Mouse (Mus musculus) hindbrain, embryonic 14.5 days (tissue): ENCODE measurements around the gene Ifnk. TPM values are rescaled to one million over a fixed set of nuclear protein-coding genes. Genes with fewer than 3 reads are reported as not detected.

Experiments used
- ATAC-seq: fragments of 200-750 bp; cut with Nextera tagmentation; 2 replicates; pipeline ENCODE4 v1.8.0; 2017; ENCODE audit warnings: moderate number of reproducible peaks, mild to moderate bottlenecking, moderate TSS enrichment, moderate library complexity; ENCODE audit not compliant: low FRiP score
- DNase-seq: peaks from one replicate; pipeline ENCODE4 v3.0.0-alpha.2; 2015; ENCODE audit warnings: low spot score
- H3K27ac ChIP-seq: fragments of 300-500 bp; sonication (generic); 2 replicates; pipeline ENCODE4 v1.5.1; 2014; ENCODE audit warnings: mild to moderate bottlenecking, moderate library complexity
- H3K27me3 ChIP-seq: fragments of 300-500 bp; sonication (generic); 2 replicates; pipeline ENCODE4 v1.6.1; 2014; ENCODE audit warnings: mild to moderate bottlenecking, low read length, mixed read lengths; ENCODE audit not compliant: control insufficient read depth, insufficient read depth
- H3K36me3 ChIP-seq: fragments of 300-500 bp; sonication (generic); replicated peaks from 2 replicates; pipeline ENCODE4 v1.6.1; 2014; ENCODE audit not compliant: control insufficient read depth, insufficient read depth
- H3K4me1 ChIP-seq: fragments of 300-500 bp; sonication (generic); replicated peaks from 2 replicates; pipeline ENCODE4 v1.6.1; 2014; ENCODE audit warnings: antibody characterized with exemption, low read length, mixed read lengths; ENCODE audit not compliant: control insufficient read depth, insufficient read depth
- H3K4me2 ChIP-seq: fragments of 300-500 bp; sonication (generic); replicated peaks from 2 replicates; pipeline ENCODE4 v1.6.1; 2014; ENCODE audit warnings: mild to moderate bottlenecking, moderate library complexity
- H3K4me3 ChIP-seq: fragments of 300-500 bp; sonication (generic); replicated peaks from 2 replicates; pipeline ENCODE4 v1.5.1; 2014; ENCODE audit warnings: mild to moderate bottlenecking, low read length
- H3K9ac ChIP-seq: fragments of 300-500 bp; sonication (generic); 2 replicates; pipeline ENCODE4 v1.6.1; 2014
- H3K9me3 ChIP-seq: fragments of 300-500 bp; sonication (generic); 2 replicates; pipeline ENCODE4 v1.6.1; 2016; ENCODE audit warnings: low read length; ENCODE audit not compliant: control insufficient read depth
- WGBS: fragments of 180-500 bp; shearing (Covaris S2); extraction: QIAGEN DNeasy Blood & Tissue Kit; methylation state at CpG from one replicate; pipeline ENCODE4 v1.1.7; 2014; 5-methylcytosine and 5-hydroxymethylcytosine counted together
- polyA plus RNA-seq: library from polyadenylated mRNA; unstranded; fragments of >200 nt; fragmentation: Nextera tagmentation; extraction: Ambion mirVana; gene quantifications from 2 replicates; pipeline ENCODE4 v1.2.1, GENCODE M21; 2014

Gene Ifnk
- polyA plus RNA-seq, 1 experiment from 2014 or later = 0.25 TPM

GRCm38 (mm10) chr4:35167855-35168254, 16.0 kb downstream of the Ifnk start:
- Histone ChIP-seq H3K4me1 (0 out of 2 replicates have a peak, but pooled peaks cover 2% of the 10 kb centered on the region), H3K9ac (no peak overlapping the region), H3K4me3 (no peak overlapping the region), H3K4me2 (no peak overlapping the region), H3K9me3 (no peaks in the 10 kb centered on the region), H3K27ac (no peak overlapping the region), H3K36me3 (no peaks in the 10 kb centered on the region), H3K27me3 (no peaks in the 10 kb centered on the region)
- ATAC-seq (no peak), DNase-seq (no peak)
- 84% methylated on average over 5 of the region's 5 CpGs for WGBS

DNA sequence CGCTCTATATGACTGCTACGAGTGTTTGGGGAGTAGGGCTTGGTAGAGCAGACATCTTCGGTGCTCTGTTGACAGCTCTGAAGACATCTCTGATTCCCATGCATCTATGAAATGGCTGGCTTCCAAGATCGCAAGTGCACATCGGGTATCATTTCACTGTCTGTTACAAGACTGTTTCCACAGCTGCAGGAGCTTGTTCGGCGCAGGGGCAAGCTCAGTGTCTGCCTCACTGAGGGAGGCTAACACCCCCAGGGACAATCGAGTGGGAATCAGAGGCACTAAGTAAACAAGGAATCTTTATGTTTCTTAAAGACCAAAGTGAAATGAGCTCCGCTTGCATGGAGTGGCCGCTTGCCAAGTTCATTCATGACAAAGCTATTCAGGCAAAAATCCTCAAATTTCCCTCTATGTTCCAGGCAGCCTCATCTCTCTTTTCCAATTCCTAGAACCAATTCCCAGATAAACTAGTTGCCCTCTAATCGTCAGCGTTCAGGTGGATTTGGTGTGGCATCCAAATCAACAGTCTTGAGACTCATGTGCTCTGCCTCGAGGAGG, 17.8 kb downstream of the Ifnk start:
- Histone ChIP-seq H3K27ac (no peak overlapping the region), H3K4me2 (no peak overlapping the region), H3K27me3 (no peaks in the 10 kb centered on the region), H3K36me3 (no peaks in the 10 kb centered on the region), H3K9me3 (no peaks in the 10 kb centered on the region), H3K9ac (no peak overlapping the region), H3K4me3 (no peak overlapping the region), H3K4me1 (0 out of 2 replicates have a peak, but pooled peaks cover 2% of the 10 kb centered on the region)
- no peak for DNase-seq
- no peak for ATAC-seq
- WGBS = 76% methylated on average over 13 of the region's 13 CpGs

DNA sequence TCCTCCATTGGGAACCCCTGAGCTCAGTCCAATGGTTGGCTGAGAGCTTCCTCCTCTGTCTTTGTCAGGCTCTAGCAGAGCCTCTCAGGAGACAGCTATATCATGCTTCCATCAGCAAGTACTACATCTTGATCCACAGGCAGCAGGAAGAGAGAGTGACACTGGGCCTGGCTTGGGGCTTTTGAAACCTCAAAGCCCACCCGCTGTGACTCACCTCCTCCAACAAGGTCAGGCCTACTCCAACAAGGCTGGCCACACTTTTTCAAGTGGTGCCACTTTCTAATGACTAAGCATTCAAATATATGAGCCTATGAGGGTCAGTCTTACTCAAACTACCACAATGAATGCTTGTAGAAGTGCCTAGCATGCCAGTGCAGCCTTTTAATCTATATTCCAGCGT, 20.6 kb downstream of the Ifnk start:
- DNase-seq (no peak), ATAC-seq (no peak)
- H3K4me2 ChIP-seq = no peak overlapping the region
- H3K27ac ChIP-seq = no peak overlapping the region
- H3K27me3 ChIP-seq = no peaks in the 10 kb centered on the region
- H3K4me3 ChIP-seq = no peak overlapping the region
- H3K9ac ChIP-seq = no peak overlapping the region
- H3K4me1 ChIP-seq = 0 out of 2 replicates have a peak, but pooled peaks cover 2% of the 10 kb centered on the region
- no peaks in the 10 kb centered on the region for H3K36me3 ChIP-seq
- H3K9me3 ChIP-seq = no peaks in the 10 kb centered on the region
- WGBS = 91% methylated on average over 2 of the region's 2 CpGs

DNA sequence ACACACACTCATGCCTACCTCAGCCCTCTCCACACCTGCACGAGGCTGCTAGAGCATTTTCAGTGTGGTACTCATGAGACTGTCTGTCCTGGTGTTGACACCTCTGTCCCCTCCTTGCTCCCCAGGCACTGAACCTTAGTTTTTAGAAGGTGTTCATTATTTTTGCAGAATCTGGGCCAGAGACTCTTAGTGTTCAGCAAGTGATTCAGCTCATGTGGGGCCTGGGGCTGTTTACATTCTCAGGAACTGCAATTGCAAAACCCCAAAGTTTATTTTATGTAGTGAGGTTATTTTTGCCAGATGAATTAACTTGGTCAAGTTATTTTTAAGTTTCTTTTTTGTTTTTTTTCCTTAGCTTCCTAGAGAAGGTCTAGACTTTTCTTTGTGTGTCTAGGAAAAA, 21.7 kb downstream of the Ifnk start:
- no peak overlapping the region for H3K9ac ChIP-seq
- no peak for ATAC-seq
- H3K4me2 ChIP-seq = no peak overlapping the region
- no peaks in the 10 kb centered on the region for H3K27me3 ChIP-seq
- WGBS = 58% methylated on average over 1 of the region's 1 CpGs
- H3K36me3 ChIP-seq = no peaks in the 10 kb centered on the region
- H3K4me1 ChIP-seq = 0 out of 2 replicates have a peak, but pooled peaks cover 2% of the 10 kb centered on the region
- H3K27ac ChIP-seq = no peak overlapping the region
- no peak overlapping the region for H3K4me3 ChIP-seq
- DNase-seq = no peak
- no peaks in the 10 kb centered on the region for H3K9me3 ChIP-seq

GRCm38 (mm10) chr4:35175566-35175965, 23.7 kb downstream of the Ifnk start:
- H3K4me1 ChIP-seq = no peaks in the 10 kb centered on the region
- no peak overlapping the region for H3K4me2 ChIP-seq
- WGBS = 88% methylated on average over 2 of the region's 2 CpGs
- no peaks in the 10 kb centered on the region for H3K27me3 ChIP-seq
- ATAC-seq (no peak), DNase-seq (no peak)
- no peak overlapping the region for H3K27ac ChIP-seq
- no peak overlapping the region for H3K4me3 ChIP-seq
- H3K36me3 ChIP-seq = no peaks in the 10 kb centered on the region
- H3K9ac ChIP-seq = no peak overlapping the region
- no peaks in the 10 kb centered on the region for H3K9me3 ChIP-seq

GRCm38 (mm10) chr4:35177926-35178645, 26.2 kb downstream of the Ifnk start:
- Histone ChIP-seq H3K4me2 (no peak overlapping the region), H3K4me3 (no peak overlapping the region), H3K4me1 (no peaks in the 10 kb centered on the region), H3K9me3 (no peaks in the 10 kb centered on the region), H3K36me3 (no peaks in the 10 kb centered on the region), H3K27me3 (no peaks in the 10 kb centered on the region), H3K27ac (no peak overlapping the region), H3K9ac (no peak overlapping the region)
- WGBS = 72% methylated on average over 12 of the region's 12 CpGs
- no peak for DNase-seq
- ATAC-seq = peak; percentile 34; the same call in 1 of the 2 replicates

- no peak for ATAC-seq
- Histone ChIP-seq H3K27ac (no peak overlapping the region), H3K27me3 (no peaks in the 10 kb centered on the region), H3K36me3 (peaks cover 4% of the 10 kb centered on the region; the same call in 1 of the 2 replicates), H3K9me3 (no peaks in the 10 kb centered on the region), H3K4me1 (no peaks in the 10 kb centered on the region), H3K9ac (no peak overlapping the region), H3K4me3 (no peak overlapping the region), H3K4me2 (no peak overlapping the region)
- 95% methylated on average over 8 of the region's 8 CpGs for WGBS
- DNase-seq = no peak
Measured at GRCm38 (mm10) chr4:35187617-35188326, 35.9 kb downstream of the Ifnk start.

GRCm38 (mm10) chr4:35189794-35190193, 37.9 kb downstream of the Ifnk start:
- DNase-seq = no peak
- H3K9me3 ChIP-seq = no peaks in the 10 kb centered on the region
- no peak overlapping the region for H3K4me2 ChIP-seq
- peaks cover 9% of the 10 kb centered on the region; the same call in 1 of the 2 replicates for H3K36me3 ChIP-seq
- ATAC-seq = no peak
- 67% methylated on average over 5 of the region's 5 CpGs for WGBS
- no peaks in the 10 kb centered on the region for H3K4me1 ChIP-seq
- H3K9ac ChIP-seq = no peak overlapping the region
- H3K27me3 ChIP-seq = no peaks in the 10 kb centered on the region
- H3K27ac ChIP-seq = no peak overlapping the region
- H3K4me3 ChIP-seq = no peak overlapping the region

DNA sequence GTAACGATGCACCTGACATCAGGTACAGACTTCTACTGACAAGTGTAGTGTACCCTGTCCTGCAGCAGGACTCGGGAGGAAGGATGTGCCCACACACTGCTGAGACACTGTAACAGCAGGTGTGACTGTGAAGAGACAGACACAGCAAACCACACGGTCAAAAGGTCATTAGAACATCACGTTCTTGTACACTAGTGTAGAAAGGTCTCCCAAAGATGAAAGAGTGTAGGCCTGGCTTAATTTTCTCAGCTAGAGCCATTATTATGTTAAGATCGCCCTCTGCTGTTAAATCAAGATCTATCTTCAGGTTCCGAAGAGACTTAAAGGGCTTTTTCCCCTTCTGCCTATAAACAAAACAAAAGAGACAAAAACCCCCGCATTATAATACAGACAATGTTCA, 40.9 kb downstream of the Ifnk start:
- Histone ChIP-seq H3K4me2 (no peak overlapping the region), H3K36me3 (peaks cover 24% of the 10 kb centered on the region), H3K4me1 (no peaks in the 10 kb centered on the region), H3K27me3 (no peaks in the 10 kb centered on the region), H3K4me3 (no peak overlapping the region), H3K9me3 (no peaks in the 10 kb centered on the region), H3K27ac (no peak overlapping the region), H3K9ac (no peak overlapping the region)
- 31% methylated on average over 7 of the region's 7 CpGs for WGBS
- ATAC-seq (no peak), DNase-seq (peak; percentile 71)
